9 mouse cellular contexts compared by ENCODE assay signal in genomic region chr10:78322806-78323205, GRCm38 (mm10). TPM values are rescaled to one million over a fixed set of nuclear protein-coding genes. Genes with fewer than 3 reads are reported as not detected.
DNase-seq lines count a peak whose midpoint lies in the region; TF ChIP-seq lines count a peak whose summit lies in the region.
"Had no signal": no experiment of that assay in that cellular context is flagged by ENCODE, and none has a peak within 500 bp of the region (broad histone marks: within the 10 kb centered on the region; RNA-seq: fewer than 3 reads in every experiment).

No protein-coding gene starts in this region.

- intact Hi-C loops in heart, adult 2 months (cut with DNase I), result loop anchor here (1.0 to 5.0 kb wide), 3 partner anchors 39 to 69 kb away; no protein-coding TSS in a partner anchor
- intact Hi-C loops in heart, postnatal 25 days (cut with DNase I), result loop anchor here (5.0 kb wide), 2 partner anchors 34 to 41 kb away; no protein-coding TSS in a partner anchor

- no peak overlapping the region for H3K9ac ChIP-seq in heart, adult 2 months (ENCODE audit: low read depth, low read length)
- H3K9ac ChIP-seq in CH12.LX (ENCODE audit: insufficient read depth, low read depth), result no peak overlapping the region
- H3K9ac ChIP-seq: heart, embryonic 15.5 days had no signal

- DNase-seq in heart, adult 2 months, result peak; percentile 50 to 60
- DNase-seq in heart, postnatal 25 days (ENCODE audit: low spot score), result no peak
- peak; percentile 26 for DNase-seq in CH12.LX (ENCODE audit: extremely low read depth)
- DNase-seq in ZHBTc4 (ENCODE audit: low read depth, low spot score), result peak; percentile 31
- peak; percentile 61 for DNase-seq in kidney, postnatal 14 days
- DNase-seq in natural killer cell, adult 2 months (ENCODE audit: low spot score in 2 of 2), result no peak
- no peak for DNase-seq in thymus, postnatal 14 days
- DNase-seq in right cerebral cortex, adult 18-20 months, result no peak

- H3K27ac ChIP-seq in heart, adult 2 months, result no peak overlapping the region; the same call in 1 of the 2 replicates
- no peak overlapping the region for H3K27ac ChIP-seq in CH12.LX (ENCODE audit: insufficient read depth, low read depth)

- TF ChIP-seq CTCF in heart, adult 2 months (IDR thresholded peaks at IDR 0.05), result peak; percentile 64
- TF ChIP-seq CTCF in CH12.LX (conservative IDR thresholded peaks at IDR 0.05 in 1 of 2, IDR thresholded peaks at IDR 0.05 in 1 of 2; ENCODE audit: low read depth in 2 of 2, low read length in 2 of 2), result peak in 1 of 2 experiments; percentile 63; a peak in 2 of 4 replicates

- H3K4me1 ChIP-seq in heart, adult 2 months (ENCODE audit: control insufficient read depth, insufficient read depth, low read length), result peaks cover 4% of the 10 kb centered on the region
- peaks cover 0 to 14% of the 10 kb centered on the region in 2 experiments; a peak in 2 of 4 replicates for H3K4me1 ChIP-seq in CH12.LX (ENCODE audit: control insufficient read depth in 1 of 2, insufficient read depth in 2 of 2)

- peak; percentile 57 for TF ChIP-seq RAD21 in CH12.LX (IDR thresholded peaks at IDR 0.05; ENCODE audit: low read depth, low read length)

- dilution Hi-C loops in CH12.LX (cut with MboI; ENCODE audit: extremely low pct_ligation_motif_present, extremely low pct_unique_long_range_greater_than_20kb, low sequenced_read_pairs), result no loop called here

- WGBS in heart, adult 2 months, result no CpG with 5 or more reads among the region's 1 CpGs

- H3K79me2 ChIP-seq in heart, adult 2 months (replicated peaks; ENCODE audit: control insufficient read depth, insufficient read depth, low read length), result 0 out of 2 replicates have a peak, but pooled peaks cover 1% of the 10 kb centered on the region
- no peaks in the 10 kb centered on the region for H3K79me2 ChIP-seq in CH12.LX (replicated peaks; ENCODE audit: control insufficient read depth, extremely low read depth, insufficient read depth, poor library complexity, severe bottlenecking)

- H3K36me3 ChIP-seq in heart, adult 2 months (ENCODE audit: control insufficient read depth, insufficient read depth, low read length), result no peaks in the 10 kb centered on the region
- peaks cover 0 to 34% of the 10 kb centered on the region in 2 experiments for H3K36me3 ChIP-seq in CH12.LX (replicated peaks in 1 of 2; ENCODE audit: control insufficient read depth in 1 of 2, insufficient read depth in 1 of 2, low read length in 1 of 2)

- no peaks in the 10 kb centered on the region for H3K9me3 ChIP-seq in CH12.LX (replicated peaks; ENCODE audit: low read length)
- H3K9me3 ChIP-seq: heart, embryonic 15.5 days had no signal

- no peak overlapping the region for H3K4me3 ChIP-seq in heart, adult 2 months
- no peak overlapping the region for H3K4me3 ChIP-seq in CH12.LX (replicated peaks in 1 of 3; ENCODE audit: low read depth in 2 of 3, low read length in 2 of 3, poor library complexity in 1 of 3)
- H3K4me3 ChIP-seq: heart, embryonic 15.5 days had no signal

- no peaks in the 10 kb centered on the region for H3K27me3 ChIP-seq in heart, adult 2 months (ENCODE audit: control insufficient read depth, insufficient read depth, low read length)
- no peaks in the 10 kb centered on the region for H3K27me3 ChIP-seq in CH12.LX (replicated peaks)
- H3K27me3 ChIP-seq: heart, embryonic 15.5 days had no signal

- in situ Hi-C loops in CH12.LX (cut with MboI; ENCODE audit: low pct_ligation_motif_present, low pct_unique_long_range_greater_than_20kb, low sequenced_read_pairs), result no loop called here

- TF ChIP-seq EP300 in heart, adult 2 months (IDR thresholded peaks at IDR 0.05; ENCODE audit: insufficient read depth, low read depth, low read length), result 0 out of 2 replicates have a peak, but pooled peaks have one; percentile 38
- no peak for TF ChIP-seq EP300 in CH12.LX (IDR thresholded peaks at IDR 0.05; ENCODE audit: low read length)

- no peak overlapping the region for H3K4me2 ChIP-seq in CH12.LX (ENCODE audit: insufficient read depth, low read depth, poor library complexity, severe bottlenecking)
- H3K4me2 ChIP-seq: heart, embryonic 15.5 days had no signal

- no peak for TF ChIP-seq POLR2A in heart, adult 2 months (IDR thresholded peaks at IDR 0.05; ENCODE audit: insufficient read depth, low read depth, low read length)
- no peak for TF ChIP-seq POLR2A in CH12.LX (IDR thresholded peaks at IDR 0.05; ENCODE audit: low read depth, low read length)

TF ChIP-seq in CH12.LX, 34 proteins besides CTCF, POLR2A, EP300 and RAD21:
- TF ChIP-seq USF2 (conservative IDR thresholded peaks at IDR 0.05; ENCODE audit: low read depth, low read length) (no peak), SMC3 (IDR thresholded peaks at IDR 0.05; ENCODE audit: low read depth, low read length) (peak; percentile 56)

RNA-seq across cellular contexts. Expression of gene Agpat3, which starts 29.5 kb away (rescaled TPM):
- 100 to 1,000 TPM; 209 to 232 TPM for total RNA-seq in heart, adult 2 months (2021)
- polyA plus RNA-seq in heart, adult 2 months (2012; rRNA removed), result 286 and 366 TPM in 2 replicates
- total RNA-seq in heart, postnatal 25 days (2021), result 100 to 1,000 TPM; 204 to 227 TPM
- total RNA-seq in CH12.LX (2012; rRNA removed) (49.4 and 63.1 TPM in 2 replicates), CH12.LX (2014; rRNA removed) (36.7 and 40.1 TPM in 2 replicates)
- polyA plus RNA-seq in CH12.LX (2012; ENCODE audit: insufficient read length, low read depth), result 67.2 and 70.0 TPM in 2 replicates

Comparison
In these comparisons a context has a peak if more than half of its experiments do, and no peak if none do; other contexts are left out.
1. DNase-seq: peak in heart, adult 2 months (2 of 2), CH12.LX (single experiment), ZHBTc4 (single experiment) and kidney, postnatal 14 days (single experiment); none in heart, postnatal 25 days (single experiment), natural killer cell, adult 2 months (0 of 2), thymus, postnatal 14 days (single experiment) and right cerebral cortex, adult 18-20 months (single experiment).